Mouse (Mus musculus): Measurements from ENCODE around the gene Gm14180. TPM values are rescaled to one million over a fixed set of nuclear protein-coding genes. Genes with fewer than 3 reads are reported as not detected.
"Not testable (repeated sequence)": the region's sequence is repeated elsewhere in the genome, so short reads cannot be mapped to it uniquely, and the experiment has no call there.

The Gm14180 gene
- not detected in 2 replicates for polyA plus RNA-seq (2012; rRNA removed)

- H3K27ac ChIP-seq (ENCODE audit: insufficient read depth, low read depth, low read length): no peak within 1 kb of the TSS
- no peaks in the 10 kb centered on the region for H3K4me1 ChIP-seq (ENCODE audit: control insufficient read depth, insufficient read depth, insufficient read length, low read length)
- 59% methylated on average over 2 of the region's 2 CpGs for WGBS
- TF ChIP-seq POLR2A (IDR thresholded peaks at IDR 0.05; ENCODE audit: low read depth, low read length): no peak
- TF ChIP-seq CTCF (IDR thresholded peaks at IDR 0.05; ENCODE audit: extremely low read depth, insufficient read length, insufficient replicate concordance, low read depth, low read length): no peak
- H3K4me3 ChIP-seq (ENCODE audit: low read depth, low read length): no peak within 1 kb of the TSS
- H3K36me3 ChIP-seq (ENCODE audit: control insufficient read depth, insufficient read depth, low read length): no peaks in the 10 kb centered on the region
- H3K27me3 ChIP-seq (ENCODE audit: control insufficient read depth, insufficient read depth, low read length): no peaks in the 10 kb centered on the region
These were observed at the start of gene Gm14180 for GRCm38 (mm10) chr11:99734190-99734589. Gm14180 (minus strand) TSS chr11:99734290.

- H3K27ac ChIP-seq (ENCODE audit: insufficient read depth, low read depth, low read length): no peak within 1 kb of the TSS
- no peak for TF ChIP-seq POLR2A (IDR thresholded peaks at IDR 0.05; ENCODE audit: low read depth, low read length)
- no peak within 1 kb of the TSS for H3K4me3 ChIP-seq (ENCODE audit: low read depth, low read length)
- no peaks in the 10 kb centered on the region for H3K4me1 ChIP-seq (ENCODE audit: control insufficient read depth, insufficient read depth, insufficient read length, low read length)
- no peaks in the 10 kb centered on the region for H3K27me3 ChIP-seq (ENCODE audit: control insufficient read depth, insufficient read depth, low read length)
- no peaks in the 10 kb centered on the region for H3K36me3 ChIP-seq (ENCODE audit: control insufficient read depth, insufficient read depth, low read length)
- WGBS: 93% methylated on average over 2 of the region's 2 CpGs
These were observed 46.5 kb upstream of the Gm14180 start, which contains the start of gene Krtap4-8 for GRCm38 (mm10) chr11:99780604-99781003. Krtap4-8 (minus strand) TSS chr11:99780704.

GRCm38 (mm10) chr11:99778401-99778800 is 44.3 kb upstream of the Gm14180 start:
- Histone ChIP-seq H3K4me1 (ENCODE audit: control insufficient read depth, insufficient read depth, insufficient read length, low read length) (no peaks in the 10 kb centered on the region), H3K4me3 (ENCODE audit: low read depth, low read length) (no peak overlapping the region), H3K36me3 (ENCODE audit: control insufficient read depth, insufficient read depth, low read length) (no peaks in the 10 kb centered on the region), H3K27ac (ENCODE audit: insufficient read depth, low read depth, low read length) (no peak overlapping the region), H3K27me3 (ENCODE audit: control insufficient read depth, insufficient read depth, low read length) (no peaks in the 10 kb centered on the region)
- 68% methylated on average over 7 of the region's 7 CpGs for WGBS
- TF ChIP-seq CTCF (IDR thresholded peaks at IDR 0.05; ENCODE audit: extremely low read depth, insufficient read length, insufficient replicate concordance, low read depth, low read length) (no peak), POLR2A (IDR thresholded peaks at IDR 0.05; ENCODE audit: low read depth, low read length) (no peak)

- not testable (repeated sequence) for H3K4me1 ChIP-seq (ENCODE audit: control insufficient read depth, insufficient read depth, insufficient read length, low read length); H3K4me3 ChIP-seq (ENCODE audit: low read depth, low read length); H3K27ac ChIP-seq (ENCODE audit: insufficient read depth, low read depth, low read length); H3K27me3 ChIP-seq (ENCODE audit: control insufficient read depth, insufficient read depth, low read length); H3K36me3 ChIP-seq (ENCODE audit: control insufficient read depth, insufficient read depth, low read length)
These were observed 38.7 kb upstream of the Gm14180 start, which contains the start of gene Gm11595 for GRCm38 (mm10) chr11:99772813-99773212. Gm11595 (minus strand) TSS chr11:99772913.

GRCm38 (mm10) chr11:99768410-99768809 is 34.3 kb upstream of the Gm14180 start:
- TF ChIP-seq CTCF (IDR thresholded peaks at IDR 0.05; ENCODE audit: extremely low read depth, insufficient read length, insufficient replicate concordance, low read depth, low read length) (no peak), POLR2A (IDR thresholded peaks at IDR 0.05; ENCODE audit: low read depth, low read length) (no peak)
- H3K27me3 ChIP-seq (ENCODE audit: control insufficient read depth, insufficient read depth, low read length): 0 out of 2 replicates have a peak, but pooled peaks cover 2% of the 10 kb centered on the region
- no peak overlapping the region for H3K27ac ChIP-seq (ENCODE audit: insufficient read depth, low read depth, low read length)
- H3K4me1 ChIP-seq (ENCODE audit: control insufficient read depth, insufficient read depth, insufficient read length, low read length): no peaks in the 10 kb centered on the region
- H3K4me3 ChIP-seq (ENCODE audit: low read depth, low read length): no peak overlapping the region
- WGBS: 80% methylated on average over 2 of the region's 2 CpGs
- no peaks in the 10 kb centered on the region for H3K36me3 ChIP-seq (ENCODE audit: control insufficient read depth, insufficient read depth, low read length)

GRCm38 (mm10) chr11:99758877-99759276 is 24.8 kb upstream of the Gm14180 start:
- Histone ChIP-seq H3K27me3 (ENCODE audit: control insufficient read depth, insufficient read depth, low read length) (0 out of 2 replicates have a peak, but pooled peaks cover under 1% of the 10 kb centered on the region), H3K27ac (ENCODE audit: insufficient read depth, low read depth, low read length) (no peak overlapping the region), H3K36me3 (ENCODE audit: control insufficient read depth, insufficient read depth, low read length) (no peaks in the 10 kb centered on the region), H3K4me1 (ENCODE audit: control insufficient read depth, insufficient read depth, insufficient read length, low read length) (no peaks in the 10 kb centered on the region), H3K4me3 (ENCODE audit: low read depth, low read length) (no peak overlapping the region)
- TF ChIP-seq POLR2A (IDR thresholded peaks at IDR 0.05; ENCODE audit: low read depth, low read length) (no peak), CTCF (IDR thresholded peaks at IDR 0.05; ENCODE audit: extremely low read depth, insufficient read length, insufficient replicate concordance, low read depth, low read length) (no peak)
- WGBS: 93% methylated on average over 1 of the region's 1 CpGs

GRCm38 (mm10) chr11:99743985-99744384 is 9.9 kb upstream of the Gm14180 start:
- H3K27ac ChIP-seq (ENCODE audit: insufficient read depth, low read depth, low read length): no peak overlapping the region
- 76% methylated on average over 3 of the region's 3 CpGs for WGBS

GRCm38 (mm10) chr11:99724061-99724460 is 10.0 kb downstream of the Gm14180 start:
- Histone ChIP-seq H3K4me1 (ENCODE audit: control insufficient read depth, insufficient read depth, insufficient read length, low read length) (no peaks in the 10 kb centered on the region), H3K4me3 (ENCODE audit: low read depth, low read length) (no peak overlapping the region), H3K36me3 (ENCODE audit: control insufficient read depth, insufficient read depth, low read length) (no peaks in the 10 kb centered on the region), H3K27ac (ENCODE audit: insufficient read depth, low read depth, low read length) (no peak overlapping the region), H3K27me3 (ENCODE audit: control insufficient read depth, insufficient read depth, low read length) (no peaks in the 10 kb centered on the region)
- WGBS: 77% methylated on average over 2 of the region's 2 CpGs
- no peak for TF ChIP-seq CTCF (IDR thresholded peaks at IDR 0.05; ENCODE audit: extremely low read depth, insufficient read length, insufficient replicate concordance, low read depth, low read length)
- TF ChIP-seq POLR2A (IDR thresholded peaks at IDR 0.05; ENCODE audit: low read depth, low read length): no peak

More at GRCm38 (mm10) chr11:99743985-99744384, 9.9 kb upstream of the Gm14180 start:
- Histone ChIP-seq H3K36me3 (ENCODE audit: control insufficient read depth, insufficient read depth, low read length) (no peaks in the 10 kb centered on the region), H3K27me3 (ENCODE audit: control insufficient read depth, insufficient read depth, low read length) (no peaks in the 10 kb centered on the region), H3K4me3 (ENCODE audit: low read depth, low read length) (no peak overlapping the region), H3K4me1 (ENCODE audit: control insufficient read depth, insufficient read depth, insufficient read length, low read length) (peaks cover 4% of the 10 kb centered on the region)
- TF ChIP-seq POLR2A (IDR thresholded peaks at IDR 0.05; ENCODE audit: low read depth, low read length) (no peak), CTCF (IDR thresholded peaks at IDR 0.05; ENCODE audit: extremely low read depth, insufficient read length, insufficient replicate concordance, low read depth, low read length) (no peak)
